Mouse (Mus musculus) heart, adult 18-20 months (tissue): ENCODE measurements around the gene Atp4a. TPM values are rescaled to one million over a fixed set of nuclear protein-coding genes. Genes with fewer than 3 reads are reported as not detected.

Experiments used
- DNase-seq, 2 experiments: peaks; one replicate each; pipeline ENCODE4 v3.0.0; 2021 to 2022; ENCODE audit warnings: mixed read lengths in 1 of 2
- long read RNA-seq, 2 experiments: library from polyadenylated mRNA; stranded (forward); transcript quantifications; one replicate each; pipeline ENCODE4 v2.0.0; 2021
- total RNA-seq, 2 experiments: library from RNA; stranded (reverse); gene quantifications; 2 replicates each; pipeline ENCODE4 v1.2.3; 2021

Gene Atp4a
- total RNA-seq: under 1 TPM in 1 of 2 experiments, not detected in 1; 0.51 TPM
- long read RNA-seq, experiment 1: 0 reads
- long read RNA-seq, experiment 2: 0 reads

- DNase-seq: no peak
These were observed at the start of gene Atp4a for GRCm38 (mm10) chr7:30711942-30712341. Gene Atp4a, plus strand, starts transcription at chr7:30712209.

- peak; percentile 92 to 96 for DNase-seq
These were observed 47.3 kb upstream of the Atp4a start, which contains the start of gene Haus5 for GRCm38 (mm10) chr7:30664529-30665200. Gene Haus5, minus strand, starts transcription at chr7:30664994.

- peak in 1 of 2 experiments; percentile 20 for DNase-seq
These were observed 46.7 kb upstream of the Atp4a start for GRCm38 (mm10) chr7:30665321-30665720.

GRCm38 (mm10) chr7:30669229-30669628 lies 42.8 kb upstream of the Atp4a start:
- no peak for DNase-seq

GRCm38 (mm10) chr7:30671480-30671879 lies 40.5 kb upstream of the Atp4a start, which contains the start of gene Pmis2:
Gene Pmis2, minus strand, starts transcription at chr7:30671605.
- no peak for DNase-seq

- DNase-seq: peak; percentile 73 to 80
These were observed 33.6 kb upstream of the Atp4a start for GRCm38 (mm10) chr7:30678263-30678975.

GRCm38 (mm10) chr7:30681897-30682296 lies 30.1 kb upstream of the Atp4a start:
- DNase-seq: peak; percentile 55 to 57

GRCm38 (mm10) chr7:30683425-30683824 lies 28.6 kb upstream of the Atp4a start:
- DNase-seq: no peak

- DNase-seq: no peak
These were observed 23.7 kb upstream of the Atp4a start for GRCm38 (mm10) chr7:30688325-30688724.

- peak in 1 of 2 experiments; percentile 12 for DNase-seq
These were observed 13.9 kb upstream of the Atp4a start for GRCm38 (mm10) chr7:30698101-30698500.

- DNase-seq: no peak
These were observed 13.4 kb upstream of the Atp4a start, which contains the start of gene 2200002J24Rik for GRCm38 (mm10) chr7:30698589-30698988. Gene 2200002J24Rik, plus strand, starts transcription at chr7:30698926.

- DNase-seq: peak; percentile 26 to 40
These were observed 5.7 kb upstream of the Atp4a start for GRCm38 (mm10) chr7:30706214-30706882.

GRCm38 (mm10) chr7:30707441-30707840 lies 4.6 kb upstream of the Atp4a start:
- no peak for DNase-seq

- peak; percentile 53 to 56 for DNase-seq
These were observed 5.2 kb downstream of the Atp4a start for GRCm38 (mm10) chr7:30717006-30717715.

GRCm38 (mm10) chr7:30717716-30718046 lies 5.7 kb downstream of the Atp4a start:
- DNase-seq: no peak

GRCm38 (mm10) chr7:30719669-30720068 lies 7.7 kb downstream of the Atp4a start:
- no peak for DNase-seq

- no peak for DNase-seq
These were observed 9.3 kb downstream of the Atp4a start for GRCm38 (mm10) chr7:30721286-30721685.

GRCm38 (mm10) chr7:30723274-30723953 lies 11.4 kb downstream of the Atp4a start:
- DNase-seq: no peak

GRCm38 (mm10) chr7:30728214-30728613 lies 16.2 kb downstream of the Atp4a start:
- no peak for DNase-seq

GRCm38 (mm10) chr7:30728739-30729395 lies 16.9 kb downstream of the Atp4a start:
- no peak for DNase-seq
